Mouse (Mus musculus): ENCODE data around the gene Map4k5. TPM values are rescaled to one million over a fixed set of nuclear protein-coding genes. Genes with fewer than 3 reads are reported as not detected.

Gene Map4k5
- polyA plus RNA-seq, 1 experiment from 2014 or later: 7.2 TPM

- H3K4me3 ChIP-seq (ENCODE audit: inconsistent target): no peak overlapping the region
- H3K36me3 ChIP-seq (ENCODE audit: inconsistent target): no peaks in the 10 kb centered on the region
- H3K79me2 ChIP-seq (ENCODE audit: inconsistent target): peaks cover 41% of the 10 kb centered on the region; the same call in 1 of the 2 replicates
- 98% methylated on average over 9 of the region's 9 CpGs for WGBS (ENCODE audit: missing documents)
- H3K27ac ChIP-seq: no peak overlapping the region
Observed at GRCm38 (mm10) chr12:69877842-69878363, 15.1 kb downstream of the Map4k5 start.

- H3K79me2 ChIP-seq (ENCODE audit: inconsistent target): peaks cover 8% of the 10 kb centered on the region; the same call in 1 of the 2 replicates
- no peaks in the 10 kb centered on the region for H3K36me3 ChIP-seq (ENCODE audit: inconsistent target)
- no peak overlapping the region for H3K27ac ChIP-seq
- WGBS (ENCODE audit: missing documents): 68% methylated on average over 5 of the region's 5 CpGs
- no peak overlapping the region for H3K4me3 ChIP-seq (ENCODE audit: inconsistent target)
Observed at GRCm38 (mm10) chr12:69871632-69872031, 21.4 kb downstream of the Map4k5 start.

DNA sequence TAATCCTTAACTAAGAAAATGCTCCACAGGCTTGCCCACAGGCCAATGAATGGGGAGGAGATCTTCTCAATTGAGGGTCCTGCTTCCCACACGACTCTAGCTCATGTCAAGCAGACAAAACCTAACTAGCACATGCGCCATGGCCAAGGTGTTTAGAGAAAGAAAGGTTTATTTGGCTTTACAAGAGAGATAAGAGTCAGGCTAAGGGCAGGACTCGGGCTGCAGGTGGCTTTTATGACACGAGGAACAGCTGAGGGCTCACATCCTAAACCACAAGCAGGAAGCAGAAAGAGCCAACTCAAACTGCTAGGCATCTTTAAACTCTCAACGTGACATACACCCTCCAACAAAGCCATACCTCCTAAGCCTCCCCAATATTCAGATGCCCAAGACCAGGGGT is 25.7 kb downstream of the Map4k5 start:
- no peak overlapping the region for H3K27ac ChIP-seq

GRCm38 (mm10) chr12:69864164-69864692 is 28.8 kb downstream of the Map4k5 start:
- Histone ChIP-seq H3K79me2 (ENCODE audit: inconsistent target) (no peaks in the 10 kb centered on the region), H3K27ac (no peak overlapping the region)
- 29% methylated on average over 4 of the region's 4 CpGs for WGBS (ENCODE audit: missing documents)

More for the DNA sequence above, 25.7 kb downstream of the Map4k5 start:
- H3K4me3 ChIP-seq (ENCODE audit: inconsistent target): no peak overlapping the region
- no peaks in the 10 kb centered on the region for H3K79me2 ChIP-seq (ENCODE audit: inconsistent target)
- no peaks in the 10 kb centered on the region for H3K36me3 ChIP-seq (ENCODE audit: inconsistent target)
- 53% methylated on average over 5 of the region's 5 CpGs for WGBS (ENCODE audit: missing documents)

DNA sequence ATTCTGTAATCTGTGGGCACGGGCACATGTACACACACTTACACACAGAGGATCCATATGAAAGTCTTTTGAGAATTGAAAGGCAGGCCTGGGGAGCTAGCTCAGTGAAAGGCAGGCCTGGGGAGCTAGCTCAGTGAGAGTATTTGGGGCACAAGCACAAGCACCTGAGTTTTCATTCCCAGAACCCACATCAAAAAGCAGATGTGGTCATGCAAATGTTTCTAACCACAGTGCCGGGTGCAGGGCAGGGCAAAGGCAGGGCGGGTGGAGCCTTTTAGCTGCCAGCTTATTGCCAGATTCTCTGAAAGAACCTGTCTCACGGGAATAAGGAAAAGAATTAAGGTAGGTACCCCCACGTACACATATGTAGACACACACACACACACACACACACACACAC is 29.5 kb downstream of the Map4k5 start:
- Histone ChIP-seq H3K4me3 (ENCODE audit: inconsistent target) (no peak overlapping the region), H3K36me3 (ENCODE audit: inconsistent target) (no peaks in the 10 kb centered on the region), H3K79me2 (ENCODE audit: inconsistent target) (no peaks in the 10 kb centered on the region), H3K27ac (no peak overlapping the region)
- 26% methylated on average over 5 of the region's 5 CpGs for WGBS (ENCODE audit: missing documents)

More at GRCm38 (mm10) chr12:69864164-69864692, 28.8 kb downstream of the Map4k5 start:
- Histone ChIP-seq H3K4me3 (ENCODE audit: inconsistent target) (no peak overlapping the region), H3K36me3 (ENCODE audit: inconsistent target) (no peaks in the 10 kb centered on the region)

DNA sequence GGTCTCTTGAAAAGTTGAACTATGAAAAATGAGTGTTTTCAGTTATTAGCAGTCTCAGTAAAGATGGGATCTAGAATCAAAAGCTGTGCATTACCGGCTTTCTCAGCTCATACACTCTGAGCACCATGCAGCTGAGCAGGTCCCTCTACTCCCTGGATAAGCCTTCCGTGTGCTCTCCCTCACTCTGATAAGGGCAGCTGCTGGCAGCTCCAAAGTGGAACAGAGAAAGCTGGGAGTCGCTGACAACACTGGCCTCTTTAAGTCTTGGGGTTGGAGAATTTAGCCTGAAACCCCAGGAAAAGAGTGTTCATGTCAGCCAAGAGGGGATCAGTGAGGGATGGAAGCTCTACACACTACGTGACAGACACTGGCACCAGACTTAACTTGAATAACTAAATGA is 34.2 kb downstream of the Map4k5 start:
- H3K79me2 ChIP-seq (ENCODE audit: inconsistent target): no peaks in the 10 kb centered on the region
- no peak overlapping the region for H3K27ac ChIP-seq
- H3K4me3 ChIP-seq (ENCODE audit: inconsistent target): no peak overlapping the region
- 86% methylated on average over 4 of the region's 4 CpGs for WGBS (ENCODE audit: missing documents)
- H3K36me3 ChIP-seq (ENCODE audit: inconsistent target): no peaks in the 10 kb centered on the region

DNA sequence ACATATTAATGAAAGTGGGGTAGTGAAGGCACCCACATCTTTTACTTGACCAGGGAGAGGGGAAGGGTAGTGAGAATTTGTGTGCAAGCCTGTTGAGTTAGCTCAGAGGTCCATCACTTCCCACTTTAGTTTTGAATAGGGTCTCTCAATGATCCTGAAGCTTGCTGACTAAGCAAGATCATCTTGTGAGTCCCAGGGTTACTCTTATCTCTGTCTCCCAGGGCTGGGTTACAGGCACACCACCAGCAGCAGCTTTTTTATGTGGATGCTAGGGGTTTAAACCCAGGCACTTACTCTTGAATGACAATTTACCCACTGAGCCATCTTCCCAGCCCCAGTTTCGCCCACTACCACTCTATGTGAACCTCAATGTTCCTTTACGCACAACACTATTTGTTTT is 35.4 kb downstream of the Map4k5 start:
- Histone ChIP-seq H3K27ac (no peak overlapping the region), H3K79me2 (ENCODE audit: inconsistent target) (no peaks in the 10 kb centered on the region), H3K36me3 (ENCODE audit: inconsistent target) (no peaks in the 10 kb centered on the region), H3K4me3 (ENCODE audit: inconsistent target) (no peak overlapping the region)
- 96% methylated on average over 2 of the region's 2 CpGs for WGBS (ENCODE audit: missing documents)

DNA sequence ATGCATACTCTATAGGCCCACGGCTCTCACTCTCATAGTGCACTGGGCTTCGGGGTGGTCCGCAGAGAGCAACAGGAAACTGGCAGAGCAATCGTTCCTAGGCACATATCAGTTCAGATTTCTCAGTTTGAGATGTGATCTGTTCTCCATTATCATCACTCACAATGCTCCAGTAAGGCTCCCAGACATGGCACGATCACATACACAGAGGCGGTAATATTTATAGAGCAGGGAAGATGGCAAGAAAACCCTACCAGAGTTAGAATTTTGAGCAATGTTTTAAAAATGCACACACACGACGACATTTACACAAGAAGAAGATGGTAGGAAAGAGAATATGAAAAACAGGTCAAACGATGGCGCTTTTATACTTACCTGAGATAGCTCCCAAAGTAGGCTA is 36.6 kb downstream of the Map4k5 start:
- no peaks in the 10 kb centered on the region for H3K79me2 ChIP-seq (ENCODE audit: inconsistent target)
- 95% methylated on average over 10 of the region's 10 CpGs for whole genome bisulfite sequencing (ENCODE audit: missing documents)
- no peaks in the 10 kb centered on the region for H3K36me3 ChIP-seq (ENCODE audit: inconsistent target)
- no peak overlapping the region for H3K27ac ChIP-seq
- no peak overlapping the region for H3K4me3 ChIP-seq (ENCODE audit: inconsistent target)

DNA sequence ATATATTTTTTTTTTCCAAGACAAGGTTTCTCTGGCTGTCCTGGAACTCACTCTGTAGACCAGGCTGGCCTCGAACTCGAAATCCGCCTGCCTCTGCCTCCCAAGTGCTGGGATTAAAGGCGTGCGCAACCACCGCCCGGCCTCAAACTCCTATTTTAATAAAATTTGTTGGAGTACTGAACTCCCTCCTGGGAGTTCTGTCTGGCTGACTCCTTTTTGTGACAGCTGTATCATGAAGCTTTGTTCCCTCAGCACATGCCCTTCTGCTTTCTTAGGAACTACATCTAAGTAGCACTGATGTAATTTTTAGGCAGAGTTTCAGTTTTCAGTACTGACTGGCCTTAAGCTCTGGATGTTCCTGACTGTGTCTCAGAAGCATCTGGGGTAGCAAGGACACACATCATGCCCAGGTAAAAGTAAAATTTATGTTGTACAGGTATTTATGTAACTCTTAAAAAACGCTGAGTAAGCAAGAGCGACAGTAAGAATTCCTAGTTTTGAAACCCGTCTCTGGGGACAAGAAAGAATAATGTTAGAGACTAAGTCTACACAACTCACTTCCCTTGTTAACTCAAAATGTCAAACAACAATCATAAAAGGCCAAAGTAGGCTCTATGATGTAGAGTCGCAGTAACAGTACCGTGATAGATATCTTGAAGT is 37.2 kb downstream of the Map4k5 start:
- Histone ChIP-seq H3K27ac (no peak overlapping the region), H3K79me2 (ENCODE audit: inconsistent target) (no peaks in the 10 kb centered on the region), H3K36me3 (ENCODE audit: inconsistent target) (no peaks in the 10 kb centered on the region), H3K4me3 (ENCODE audit: inconsistent target) (no peak overlapping the region)
- WGBS (ENCODE audit: missing documents): 95% methylated on average over 12 of the region's 12 CpGs

DNA sequence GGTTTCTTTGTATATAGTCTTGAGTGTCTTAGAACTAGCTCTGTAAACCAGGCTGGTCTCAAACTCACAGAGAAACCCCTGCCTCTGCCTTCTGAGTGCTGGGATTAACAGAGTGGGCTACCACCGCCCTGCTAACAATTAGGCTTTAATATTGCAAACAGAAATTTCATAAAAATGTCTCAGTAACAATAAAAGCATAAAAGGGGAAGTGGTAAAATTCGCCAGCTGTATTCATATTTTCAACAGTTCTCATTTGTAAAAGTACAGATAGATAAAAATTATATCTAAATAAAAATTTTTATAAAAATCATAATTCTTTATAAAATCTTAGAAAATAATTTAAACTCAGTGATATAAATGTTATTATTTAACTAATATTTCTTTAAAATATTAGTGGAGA is 39.1 kb downstream of the Map4k5 start:
- Histone ChIP-seq H3K4me3 (ENCODE audit: inconsistent target) (no peak overlapping the region), H3K27ac (no peak overlapping the region), H3K79me2 (ENCODE audit: inconsistent target) (no peaks in the 10 kb centered on the region), H3K36me3 (ENCODE audit: inconsistent target) (no peaks in the 10 kb centered on the region)
- 51% methylated on average over 2 of the region's 2 CpGs for WGBS (ENCODE audit: missing documents)

GRCm38 (mm10) chr12:69853387-69853786 is 39.6 kb downstream of the Map4k5 start:
- Histone ChIP-seq H3K36me3 (ENCODE audit: inconsistent target) (no peaks in the 10 kb centered on the region), H3K27ac (no peak overlapping the region), H3K4me3 (ENCODE audit: inconsistent target) (no peak overlapping the region), H3K79me2 (ENCODE audit: inconsistent target) (no peaks in the 10 kb centered on the region)
- WGBS (ENCODE audit: missing documents): 67% methylated on average over 11 of the region's 11 CpGs

DNA sequence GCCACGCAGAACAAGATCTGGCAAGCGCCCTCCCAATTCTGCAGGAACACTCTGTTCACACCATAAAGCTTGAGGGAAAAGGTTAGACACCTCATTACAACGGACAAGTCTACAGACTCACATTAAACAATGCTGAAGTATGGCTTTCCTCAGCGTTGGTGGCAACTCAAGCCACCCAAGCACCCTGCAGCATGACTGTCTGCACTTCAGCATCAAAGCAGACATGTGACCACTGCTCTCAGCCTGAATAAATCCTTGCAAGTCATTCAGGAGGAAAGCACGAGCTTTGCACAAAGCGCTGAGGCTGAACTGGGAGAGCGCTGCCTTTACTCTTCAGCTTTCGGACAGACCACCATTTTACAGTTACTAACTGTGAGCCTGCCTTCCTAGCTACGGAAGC is 40.7 kb downstream of the Map4k5 start:
- Histone ChIP-seq H3K79me2 (ENCODE audit: inconsistent target) (no peaks in the 10 kb centered on the region), H3K27ac (no peak overlapping the region), H3K4me3 (ENCODE audit: inconsistent target) (no peak overlapping the region), H3K36me3 (ENCODE audit: inconsistent target) (no peaks in the 10 kb centered on the region)
- 94% methylated on average over 9 of the region's 9 CpGs for WGBS (ENCODE audit: missing documents)

DNA sequence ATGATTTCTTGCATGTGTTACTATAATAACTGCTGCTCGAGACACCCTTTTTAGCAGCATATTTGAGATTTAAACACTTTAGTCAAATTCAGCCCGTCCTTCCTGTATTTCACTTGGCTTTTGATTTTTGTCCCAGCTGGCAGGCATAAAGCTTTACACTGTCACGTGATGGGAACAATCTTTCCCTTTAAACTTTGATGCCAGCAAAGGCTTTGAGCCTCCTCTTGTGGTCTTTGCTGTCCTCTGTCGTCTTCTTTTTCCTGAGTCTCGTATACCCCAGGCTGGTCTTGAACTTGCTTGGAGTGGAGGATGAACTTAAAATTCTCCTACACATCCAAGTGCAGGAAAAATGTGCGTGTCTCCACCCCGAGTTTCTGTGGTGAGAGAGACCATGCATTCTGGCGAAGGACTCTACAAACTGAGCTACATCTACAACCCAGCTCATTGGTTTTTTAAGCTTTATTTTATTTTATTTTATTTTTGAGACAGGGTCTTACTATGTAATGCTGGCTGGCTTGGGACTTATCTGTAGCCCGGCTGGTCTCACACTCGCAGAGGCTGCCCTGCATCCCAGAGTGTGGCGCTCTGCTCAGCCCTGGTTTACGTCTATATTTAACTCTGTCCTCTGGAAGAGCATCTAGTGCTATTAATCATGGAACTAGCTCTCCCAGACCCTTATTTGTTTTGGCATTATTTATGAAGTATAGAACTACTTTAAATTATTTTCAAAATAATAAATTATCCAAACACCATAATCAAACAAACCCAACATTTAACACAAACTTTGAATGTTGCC is 44.7 kb downstream of the Map4k5 start:
- H3K4me3 ChIP-seq (ENCODE audit: inconsistent target): no peak overlapping the region
- no peak overlapping the region for H3K27ac ChIP-seq
- H3K36me3 ChIP-seq (ENCODE audit: inconsistent target): peaks cover 18% of the 10 kb centered on the region; the same call in 1 of the 2 replicates
- 97% methylated on average over 12 of the region's 12 CpGs for WGBS (ENCODE audit: missing documents)
- no peaks in the 10 kb centered on the region for H3K79me2 ChIP-seq (ENCODE audit: inconsistent target)

GRCm38 (mm10) chr12:69846499-69846898 is 46.5 kb downstream of the Map4k5 start:
- H3K36me3 ChIP-seq (ENCODE audit: inconsistent target): peaks cover 25% of the 10 kb centered on the region; the same call in 1 of the 2 replicates
- no peak overlapping the region for H3K27ac ChIP-seq
- H3K79me2 ChIP-seq (ENCODE audit: inconsistent target): no peaks in the 10 kb centered on the region
- WGBS (ENCODE audit: missing documents): 94% methylated on average over 6 of the region's 9 CpGs
- no peak overlapping the region for H3K4me3 ChIP-seq (ENCODE audit: inconsistent target)

- WGBS (ENCODE audit: missing documents): 88% methylated on average over 8 of the region's 9 CpGs
- peaks cover 32% of the 10 kb centered on the region; the same call in 1 of the 2 replicates for H3K36me3 ChIP-seq (ENCODE audit: inconsistent target)
- no peaks in the 10 kb centered on the region for H3K79me2 ChIP-seq (ENCODE audit: inconsistent target)
- H3K4me3 ChIP-seq (ENCODE audit: inconsistent target): no peak overlapping the region
- no peak overlapping the region for H3K27ac ChIP-seq
Observed at GRCm38 (mm10) chr12:69845722-69846121, 47.3 kb downstream of the Map4k5 start.

All from macrophage (primary cell).